Mouse (Mus musculus) ES-Bruce4 (cell line): ENCODE measurements around the gene Wdr38. TPM values are rescaled to one million over a fixed set of nuclear protein-coding genes. Genes with fewer than 3 reads are reported as not detected.

Experiments used
- H3K27ac ChIP-seq: 2 replicates; pipeline ENCODE4 v1.5.1; 2012; ENCODE audit warnings: low read length, inconsistent platforms; ENCODE audit not compliant: insufficient read depth
- H3K27me3 ChIP-seq: 2 replicates; pipeline ENCODE4 v1.6.1; 2012; ENCODE audit warnings: mild to moderate bottlenecking, low read length, inconsistent platforms; ENCODE audit not compliant: control insufficient read depth, poor library complexity, insufficient read depth, severe bottlenecking
- H3K36me3 ChIP-seq: 2 replicates; pipeline ENCODE4 v1.6.1; 2012; ENCODE audit warnings: inconsistent platforms, mild to moderate bottlenecking, low read length, moderate library complexity; ENCODE audit not compliant: control insufficient read depth, poor library complexity, insufficient read depth, severe bottlenecking
- H3K4me1 ChIP-seq: one replicate; pipeline ENCODE4 v1.8.1; 2011; ENCODE audit warnings: low read length; ENCODE audit not compliant: control insufficient read depth, insufficient read depth
- H3K4me3 ChIP-seq: 2 replicates; pipeline ENCODE4 v1.5.1; 2011; ENCODE audit warnings: low read depth, mild to moderate bottlenecking, low read length
- H3K9ac ChIP-seq: 2 replicates; pipeline ENCODE4 v1.6.1; 2012; ENCODE audit warnings: low read depth, mild to moderate bottlenecking, inconsistent platforms; ENCODE audit not compliant: poor library complexity, severe bottlenecking
- H3K9me3 ChIP-seq: replicated peaks from 2 replicates; pipeline ENCODE4 v1.6.1; 2012; ENCODE audit warnings: mild to moderate bottlenecking, low read length, inconsistent platforms; ENCODE audit not compliant: control insufficient read depth, poor library complexity, insufficient read depth, severe bottlenecking
- CTCF ChIP-seq: IDR thresholded peaks from one replicate; pipeline ENCODE4 v1.8.1; 2011; ENCODE audit warnings: low read depth, low read length
- EP300 ChIP-seq: IDR thresholded peaks from 2 replicates; pipeline ENCODE4 v1.6.1; 2011; ENCODE audit warnings: low read depth, low read length; ENCODE audit not compliant: insufficient read depth
- POLR2A ChIP-seq: IDR thresholded peaks from one replicate; pipeline ENCODE4 v1.8.1; 2011; ENCODE audit warnings: low read length; ENCODE audit not compliant: insufficient read depth
- polyA plus RNA-seq: library from polyadenylated mRNA; stranded (reverse); fragments of >200 nt; gene quantifications from 2 replicates; pipeline ENCODE4 v1.2.4, GENCODE M21; 2011; ENCODE audit warnings: low read depth; ENCODE audit not compliant: missing spikeins, insufficient read depth, insufficient read length

Gene Wdr38
- polyA plus RNA-seq, 1 experiment, result 0.67 TPM

GRCm38 (mm10) chr2:39011971-39012370, 14.7 kb downstream of the Wdr38 start:
- Histone ChIP-seq H3K9ac (no peak overlapping the region), H3K4me1 (no peaks in the 10 kb centered on the region), H3K36me3 (peaks cover 30% of the 10 kb centered on the region), H3K4me3 (no peak overlapping the region), H3K27me3 (no peaks in the 10 kb centered on the region), H3K27ac (no peak overlapping the region), H3K9me3 (no peaks in the 10 kb centered on the region)
- TF ChIP-seq CTCF (no peak), POLR2A (no peak), EP300 (no peak)

- Histone ChIP-seq H3K4me3 (no peak overlapping the region), H3K9ac (no peak overlapping the region), H3K27me3 (no peaks in the 10 kb centered on the region)
Observed at GRCm38 (mm10) chr2:39012768-39013279, 15.5 kb downstream of the Wdr38 start.

GRCm38 (mm10) chr2:39016581-39016980, 19.3 kb downstream of the Wdr38 start:
- no peak overlapping the region for H3K9ac ChIP-seq
- no peaks in the 10 kb centered on the region for H3K9me3 ChIP-seq
- TF ChIP-seq POLR2A (no peak), EP300 (no peak), CTCF (no peak)
- no peak overlapping the region for H3K4me3 ChIP-seq
- H3K27me3 ChIP-seq, result no peaks in the 10 kb centered on the region
- H3K27ac ChIP-seq, result no peak overlapping the region
- H3K36me3 ChIP-seq, result peaks cover 44% of the 10 kb centered on the region
- H3K4me1 ChIP-seq, result no peaks in the 10 kb centered on the region

More at GRCm38 (mm10) chr2:39012768-39013279, 15.5 kb downstream of the Wdr38 start:
- Histone ChIP-seq H3K9me3 (no peaks in the 10 kb centered on the region), H3K27ac (no peak overlapping the region), H3K36me3 (peaks cover 35% of the 10 kb centered on the region), H3K4me1 (no peaks in the 10 kb centered on the region)
- TF ChIP-seq EP300 (no peak), POLR2A (no peak), CTCF (no peak)

GRCm38 (mm10) chr2:39020004-39020403, 22.7 kb downstream of the Wdr38 start:
- TF ChIP-seq EP300, result no peak
- TF ChIP-seq CTCF, result no peak
- TF ChIP-seq POLR2A, result no peak
- Histone ChIP-seq H3K9me3 (no peaks in the 10 kb centered on the region), H3K4me1 (no peaks in the 10 kb centered on the region), H3K9ac (no peak overlapping the region), H3K4me3 (no peak overlapping the region), H3K36me3 (peaks cover 26% of the 10 kb centered on the region), H3K27ac (no peak overlapping the region), H3K27me3 (no peaks in the 10 kb centered on the region)

DNA sequence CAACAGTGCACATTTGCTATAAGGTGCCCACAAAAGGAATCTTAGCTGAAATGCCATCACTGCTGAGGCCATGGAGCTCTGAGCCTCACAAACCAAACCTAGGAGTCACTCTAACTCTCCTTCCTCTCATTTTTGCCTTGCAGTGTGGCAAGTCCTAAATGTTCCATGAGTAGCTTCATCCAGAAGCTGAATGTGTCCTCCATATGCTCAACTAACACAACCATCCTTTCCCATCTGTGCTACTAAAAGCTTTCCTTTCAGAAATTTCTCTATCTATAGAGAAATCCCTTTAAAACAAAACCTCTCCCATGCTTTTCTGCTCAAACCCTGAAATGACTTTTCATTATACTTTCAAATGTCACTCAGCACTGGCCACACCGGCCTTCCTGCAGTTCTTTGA, 34.3 kb downstream of the Wdr38 start:
- no peak for TF ChIP-seq CTCF
- no peaks in the 10 kb centered on the region for H3K4me1 ChIP-seq
- H3K9me3 ChIP-seq, result no peaks in the 10 kb centered on the region
- peaks cover 11% of the 10 kb centered on the region for H3K36me3 ChIP-seq
- no peak overlapping the region for H3K4me3 ChIP-seq
- no peaks in the 10 kb centered on the region for H3K27me3 ChIP-seq
- no peak overlapping the region for H3K27ac ChIP-seq
- H3K9ac ChIP-seq, result no peak overlapping the region

GRCm38 (mm10) chr2:39040215-39040614, 42.9 kb downstream of the Wdr38 start:
- no peak overlapping the region for H3K9ac ChIP-seq
- no peak overlapping the region for H3K4me3 ChIP-seq
- TF ChIP-seq CTCF (no peak), POLR2A (no peak)
- no peak overlapping the region for H3K27ac ChIP-seq
- H3K36me3 ChIP-seq, result peaks cover 6% of the 10 kb centered on the region
- no peaks in the 10 kb centered on the region for H3K27me3 ChIP-seq
- H3K4me1 ChIP-seq, result no peaks in the 10 kb centered on the region
- H3K9me3 ChIP-seq, result no peaks in the 10 kb centered on the region
